In the genomic region with DNA sequence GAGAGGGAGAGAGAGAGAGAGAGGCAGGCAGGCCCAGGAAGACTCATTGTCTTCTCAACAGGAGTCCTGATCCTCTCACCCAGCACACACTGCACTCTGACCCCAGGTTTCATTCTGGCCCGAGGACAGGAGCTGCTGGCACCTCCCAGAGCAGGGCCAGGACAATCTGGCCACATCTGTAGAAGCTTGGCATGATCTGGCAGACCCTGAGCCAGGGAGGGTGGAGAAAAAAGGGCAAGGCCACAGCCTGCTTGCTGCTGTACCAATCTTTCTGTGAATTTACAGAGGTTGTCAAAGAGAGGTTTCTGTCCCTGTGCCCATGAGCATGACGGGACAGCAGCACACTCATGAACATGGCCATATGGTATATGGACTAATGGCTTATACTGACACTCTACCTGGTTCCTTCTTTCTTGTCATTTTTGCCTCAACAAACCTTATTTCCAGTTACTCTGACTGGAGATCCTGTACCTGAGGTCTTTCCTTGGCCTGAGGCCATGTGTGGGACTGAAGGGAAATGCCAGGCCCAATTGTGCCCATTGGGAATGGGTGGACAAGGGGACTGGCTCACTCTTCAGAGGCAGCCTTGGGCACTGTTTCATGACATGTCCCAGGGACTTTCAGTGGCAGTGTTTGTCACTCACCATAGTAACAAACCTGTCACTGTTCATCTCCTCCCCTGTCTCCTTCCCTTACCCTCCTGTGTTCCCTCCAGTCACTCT, we compare ENCODE assay signal across 29 mouse cellular contexts. TPM values are rescaled to one million over a fixed set of nuclear protein-coding genes. Genes with fewer than 3 reads are reported as not detected.
DNase-seq lines count a peak whose midpoint lies in the region; ATAC-seq lines count a peak whose summit lies in the region.
"Had no signal": no experiment of that assay in that cellular context is flagged by ENCODE, and none has a peak within 500 bp of the region (broad histone marks: within the 10 kb centered on the region; RNA-seq: fewer than 3 reads in every experiment).

No protein-coding gene starts in this region.

- H3K27ac ChIP-seq in kidney, embryonic 14.5 days (ENCODE audit: low read depth, low read length), result no peak overlapping the region
- H3K27ac ChIP-seq: embryonic facial prominence, embryonic 10.5 days; forebrain, embryonic 10.5 days; hindbrain, embryonic 12.5 days; left cerebral cortex, adult 2 months; limb, embryonic 10.5 days; macrophage; midbrain, embryonic 15.5 days; neural tube, embryonic 12.5 days; stomach, embryonic 15.5 days had no signal

- no peak overlapping the region for H3K4me3 ChIP-seq in kidney, embryonic 14.5 days (ENCODE audit: low read length)
- H3K4me3 ChIP-seq: embryonic facial prominence, embryonic 10.5 days; forebrain, embryonic 10.5 days; hindbrain, embryonic 12.5 days; left cerebral cortex, adult 2 months; limb, embryonic 10.5 days; midbrain, embryonic 15.5 days; neural tube, embryonic 12.5 days; stomach, embryonic 15.5 days had no signal

- no peaks in the 10 kb centered on the region for H3K27me3 ChIP-seq in kidney, embryonic 14.5 days (ENCODE audit: control insufficient read depth, insufficient read depth, low read length)
- H3K27me3 ChIP-seq: hindbrain, embryonic 12.5 days; midbrain, embryonic 15.5 days; neural tube, embryonic 12.5 days; stomach, embryonic 15.5 days had no signal

- H3K9me3 ChIP-seq in kidney, embryonic 14.5 days (ENCODE audit: control insufficient read depth, low read length), result no peaks in the 10 kb centered on the region
- H3K9me3 ChIP-seq: embryonic facial prominence, embryonic 10.5 days; forebrain, embryonic 10.5 days; hindbrain, embryonic 12.5 days; limb, embryonic 10.5 days; midbrain, embryonic 15.5 days; neural tube, embryonic 12.5 days; stomach, embryonic 15.5 days had no signal

- H3K9ac ChIP-seq in kidney, embryonic 14.5 days (ENCODE audit: low read depth, low read length), result no peak overlapping the region
- H3K9ac ChIP-seq: forebrain, postnatal 0 days; hindbrain, embryonic 12.5 days; midbrain, embryonic 15.5 days; neural tube, embryonic 12.5 days; stomach, embryonic 15.5 days had no signal

- 72% methylated on average over 2 of the region's 2 CpGs for WGBS in kidney, embryonic 14.5 days

- no peaks in the 10 kb centered on the region for H3K4me1 ChIP-seq in kidney, embryonic 14.5 days (ENCODE audit: control insufficient read depth, insufficient read depth, low read length)

- H3K36me3 ChIP-seq in kidney, embryonic 14.5 days (ENCODE audit: control insufficient read depth, insufficient read depth, low read length), result no peaks in the 10 kb centered on the region
- H3K36me3 ChIP-seq: embryonic facial prominence, embryonic 10.5 days; forebrain, embryonic 10.5 days; hindbrain, embryonic 12.5 days; limb, embryonic 10.5 days; midbrain, embryonic 15.5 days; neural tube, embryonic 12.5 days; stomach, embryonic 15.5 days had no signal

- no peak for ATAC-seq in kidney, embryonic 14.5 days (ENCODE audit: low FRiP score, low TSS enrichment)
- no peak for ATAC-seq in granulocyte monocyte progenitor cell, adult 5-6 weeks (replicated peaks; ENCODE audit: poor library complexity, severe bottlenecking)
- ATAC-seq: activated CD4-positive, CD25-positive, alpha-beta regulatory T cell, adult 4 months; forebrain, postnatal 0 days; intestine, postnatal 0 days; lung, postnatal 0 days; midbrain, embryonic 15.5 days had no signal

- DNase-seq in adrenal gland, adult (ENCODE audit: inconsistent age in 2 of 2, low spot score in 1 of 2), result peak; percentile 93 to 95
- no peak for DNase-seq in adrenal gland, postnatal 4 days (ENCODE audit: low spot score in 2 of 2)
- peak; percentile 79 for DNase-seq in kidney, adult 9 months
- peak; percentile 87 for DNase-seq in adrenal gland, postnatal 10 days
- peak; percentile 42 to 85 for DNase-seq in kidney, postnatal 25 days
- DNase-seq in layer of hippocampus, adult 9-11 months, result no peak
- DNase-seq: cerebellum, adult 11-12 months; cerebellum, postnatal 10 days; forebrain, postnatal 0 days; gastrocnemius, postnatal 14 days; heart, adult 18-20 months; liver; right cerebral cortex, adult 18-20 months; right cerebral cortex, postnatal 4 days; thymus, postnatal 14 days had no signal

- H3K4me2 ChIP-seq in kidney, embryonic 14.5 days (replicated peaks; ENCODE audit: low read depth, low read length), result no peak overlapping the region
- H3K4me2 ChIP-seq: hindbrain, embryonic 12.5 days; midbrain, embryonic 15.5 days; neural tube, embryonic 12.5 days; stomach, embryonic 15.5 days had no signal

RNA-seq across cellular contexts. Expression of a gene that starts 13.8 kb away (rescaled TPM):
- 10 to 100 TPM; 11.3 to 11.6 TPM for total RNA-seq in adrenal gland, postnatal 4 days (2021)
- polyA plus RNA-seq in kidney, embryonic 14.5 days (2014; fragmentation: Nextera tagmentation; extraction: Ambion mirVana), result 25.6 and 29.1 TPM in 2 replicates
- total RNA-seq in adrenal gland, postnatal 10 days (2021), result 1 to 10 TPM; 7.3 to 8.8 TPM
- 42.4 and 49.8 TPM in 2 replicates for total RNA-seq in granulocyte monocyte progenitor cell, adult 5-6 weeks (2014; fragmentation: Nextera tagmentation)
- total RNA-seq in granulocyte monocyte progenitor cell, adult 5-6 weeks (2017), result 20.4 and 30.3 TPM in 2 replicates

RNA-seq across cellular contexts. Expression of a gene that starts 18.6 kb away (rescaled TPM):
- total RNA-seq in adrenal gland, postnatal 4 days (2021), result 100 to 1,000 TPM; 676 to 715 TPM
- 71.8 and 95.3 TPM in 2 replicates for polyA plus RNA-seq in kidney, embryonic 14.5 days (2014; fragmentation: Nextera tagmentation; extraction: Ambion mirVana)
- total RNA-seq in adrenal gland, postnatal 10 days (2021), result 1,000 to 10,000 TPM in 1 of 2 experiments, 100 to 1,000 TPM in 1; 940 to 1,609 TPM
- total RNA-seq in granulocyte monocyte progenitor cell, adult 5-6 weeks (2014; fragmentation: Nextera tagmentation), result 613 and 665 TPM in 2 replicates
- total RNA-seq in granulocyte monocyte progenitor cell, adult 5-6 weeks (2017), result 822 and 987 TPM in 2 replicates

RNA-seq across cellular contexts. Expression of a gene that starts 44.7 kb away (rescaled TPM):
- 1 to 10 TPM; 1.4 to 1.6 TPM for total RNA-seq in adrenal gland, postnatal 4 days (2021)
- polyA plus RNA-seq in kidney, embryonic 14.5 days (2014; fragmentation: Nextera tagmentation; extraction: Ambion mirVana), result 0.14 TPM in 1 of 2 replicates, not detected in the other
- 1 to 10 TPM; 1.2 to 1.5 TPM for total RNA-seq in adrenal gland, postnatal 10 days (2021)
- total RNA-seq in granulocyte monocyte progenitor cell, adult 5-6 weeks (2014; fragmentation: Nextera tagmentation), result 1.7 and 2.3 TPM in 2 replicates
- 0.30 and 0.46 TPM in 2 replicates for total RNA-seq in granulocyte monocyte progenitor cell, adult 5-6 weeks (2017)
- polyA plus RNA-seq: embryonic facial prominence, embryonic 10.5 days; forebrain, embryonic 10.5 days; limb, embryonic 10.5 days; neural tube, embryonic 12.5 days had no signal

Comparison
In these comparisons a context has a peak if more than half of its experiments do, and no peak if none do; other contexts are left out.
1. DNase-seq: peak in adrenal gland, adult (2 of 2), kidney, adult 9 months (single experiment), adrenal gland, postnatal 10 days (single experiment) and kidney, postnatal 25 days (2 of 2); none in adrenal gland, postnatal 4 days (0 of 2) and layer of hippocampus, adult 9-11 months (single experiment).